29 mouse cellular contexts compared by ENCODE assay signal in genomic region chr17:87903725-87904124, GRCm38 (mm10). TPM values are rescaled to one million over a fixed set of nuclear protein-coding genes. Genes with fewer than 3 reads are reported as not detected.
DNase-seq lines count a peak whose midpoint lies in the region; ATAC-seq lines count a peak whose summit lies in the region.
"Had no signal": no experiment of that assay in that cellular context is flagged by ENCODE, and none has a peak within 500 bp of the region (broad histone marks: within the 10 kb centered on the region; RNA-seq: fewer than 3 reads in every experiment).

No protein-coding gene starts in this region.

- no peak for DNase-seq in neural tube, embryonic 10.5 days (ENCODE audit: extremely low spot score, low spot score)
- peak; percentile 37 for DNase-seq in midbrain, embryonic 14.5 days
- no peak for DNase-seq in left cerebral cortex, postnatal 4 days
- DNase-seq in heart, postnatal 10 days = no peak
- DNase-seq: adrenal gland, postnatal 25 days; cerebellum, adult 18-20 months; cerebellum, postnatal 36 days; gastrocnemius, postnatal 36 days; heart, postnatal 14 days; kidney, adult 2 months; kidney, postnatal 10 days; layer of hippocampus, postnatal 36 days; liver, embryonic 13.5 days; lung, postnatal 4 days; right cerebral cortex, postnatal 14 days; spleen, adult 18-20 months; thymus, adult 18-20 months; thymus, postnatal 4 days had no signal

- H3K4me1 ChIP-seq in forebrain, embryonic 15.5 days = peaks cover 14% of the 10 kb centered on the region
- H3K4me1 ChIP-seq in forebrain, embryonic 16.5 days (replicated peaks; ENCODE audit: control insufficient read depth, insufficient read depth, low read length) = peaks cover 3% of the 10 kb centered on the region
- no peaks in the 10 kb centered on the region for H3K4me1 ChIP-seq in neural tube, embryonic 12.5 days
- peaks cover 13% of the 10 kb centered on the region for H3K4me1 ChIP-seq in midbrain, embryonic 14.5 days (ENCODE audit: control insufficient read depth, insufficient read depth, low read length)
- H3K4me1 ChIP-seq: embryonic facial prominence, embryonic 15.5 days; heart, embryonic 10.5 days; limb, embryonic 12.5 days; liver, embryonic 13.5 days; lung, embryonic 15.5 days had no signal

- H3K9ac ChIP-seq in forebrain, embryonic 15.5 days (replicated peaks) = no peak overlapping the region
- H3K9ac ChIP-seq in forebrain, embryonic 16.5 days (replicated peaks; ENCODE audit: low read depth, low read length) = no peak overlapping the region
- H3K9ac ChIP-seq in neural tube, embryonic 12.5 days = no peak overlapping the region
- H3K9ac ChIP-seq in midbrain, embryonic 14.5 days (replicated peaks; ENCODE audit: low read length) = no peak overlapping the region
- H3K9ac ChIP-seq: embryonic facial prominence, embryonic 15.5 days; limb, embryonic 12.5 days; liver, embryonic 13.5 days; lung, embryonic 15.5 days had no signal

- H3K27me3 ChIP-seq in forebrain, embryonic 15.5 days = no peaks in the 10 kb centered on the region
- H3K27me3 ChIP-seq in forebrain, embryonic 16.5 days (replicated peaks; ENCODE audit: control insufficient read depth, insufficient read depth, low read length) = no peaks in the 10 kb centered on the region
- no peaks in the 10 kb centered on the region for H3K27me3 ChIP-seq in neural tube, embryonic 12.5 days (replicated peaks)
- no peaks in the 10 kb centered on the region for H3K27me3 ChIP-seq in midbrain, embryonic 14.5 days (ENCODE audit: control insufficient read depth, insufficient read depth, low read length)
- H3K27me3 ChIP-seq: CH12.LX; embryonic facial prominence, embryonic 15.5 days; limb, embryonic 12.5 days; liver, embryonic 13.5 days; lung, embryonic 15.5 days had no signal

- H3K4me3 ChIP-seq in forebrain, embryonic 15.5 days = no peak overlapping the region
- H3K4me3 ChIP-seq in forebrain, embryonic 16.5 days (replicated peaks; ENCODE audit: low read length) = no peak overlapping the region
- no peak overlapping the region for H3K4me3 ChIP-seq in neural tube, embryonic 12.5 days
- H3K4me3 ChIP-seq in midbrain, embryonic 14.5 days (replicated peaks; ENCODE audit: low read depth, low read length) = no peak overlapping the region
- H3K4me3 ChIP-seq: embryonic facial prominence, embryonic 15.5 days; heart, embryonic 10.5 days; layer of hippocampus, adult 2 months; limb, embryonic 12.5 days; liver, embryonic 13.5 days; lung, embryonic 15.5 days had no signal

- no peak overlapping the region for H3K4me2 ChIP-seq in forebrain, embryonic 15.5 days (replicated peaks)
- no peak overlapping the region for H3K4me2 ChIP-seq in forebrain, embryonic 16.5 days (ENCODE audit: low read length)
- no peak overlapping the region for H3K4me2 ChIP-seq in neural tube, embryonic 12.5 days (replicated peaks)
- H3K4me2 ChIP-seq in midbrain, embryonic 14.5 days (ENCODE audit: low read length) = no peak overlapping the region
- H3K4me2 ChIP-seq: embryonic facial prominence, embryonic 15.5 days; limb, embryonic 12.5 days; liver, embryonic 13.5 days; lung, embryonic 15.5 days had no signal

- WGBS in forebrain, embryonic 15.5 days = 92% methylated on average over 8 of the region's 8 CpGs
- 91% methylated on average over 8 of the region's 8 CpGs for whole genome bisulfite sequencing in forebrain, embryonic 16.5 days
- 95% methylated on average over 8 of the region's 8 CpGs for WGBS in neural tube, embryonic 12.5 days
- WGBS in midbrain, embryonic 14.5 days = 75% methylated on average over 8 of the region's 8 CpGs

- H3K36me3 ChIP-seq in forebrain, embryonic 15.5 days = no peaks in the 10 kb centered on the region
- no peaks in the 10 kb centered on the region for H3K36me3 ChIP-seq in forebrain, embryonic 16.5 days (ENCODE audit: control insufficient read depth, insufficient read depth)
- no peaks in the 10 kb centered on the region for H3K36me3 ChIP-seq in neural tube, embryonic 12.5 days
- no peaks in the 10 kb centered on the region for H3K36me3 ChIP-seq in midbrain, embryonic 14.5 days (ENCODE audit: control insufficient read depth, insufficient read depth, low read length)
- H3K36me3 ChIP-seq: embryonic facial prominence, embryonic 15.5 days; heart, embryonic 10.5 days; limb, embryonic 12.5 days; liver, embryonic 13.5 days; lung, embryonic 15.5 days had no signal

- H3K27ac ChIP-seq in forebrain, embryonic 15.5 days (replicated peaks) = peak overlapping the region; percentile 3; the same call in 1 of the 2 replicates
- no peak overlapping the region for H3K27ac ChIP-seq in forebrain, embryonic 16.5 days (ENCODE audit: low read length)
- no peak overlapping the region for H3K27ac ChIP-seq in neural tube, embryonic 12.5 days
- H3K27ac ChIP-seq in midbrain, embryonic 14.5 days (replicated peaks; ENCODE audit: low read depth, low read length) = peak overlapping the region; percentile 60
- H3K27ac ChIP-seq: embryonic facial prominence, embryonic 15.5 days; heart, embryonic 10.5 days; layer of hippocampus, adult 2 months; limb, embryonic 12.5 days; liver, embryonic 13.5 days; lung, embryonic 15.5 days had no signal

- intact Hi-C loops in left cerebral cortex, postnatal 4 days (cut with DNase I) = no loop called here
- intact Hi-C loops in heart, postnatal 10 days (cut with DNase I) = no loop called here

- H3K9me3 ChIP-seq in forebrain, embryonic 15.5 days = no peaks in the 10 kb centered on the region
- H3K9me3 ChIP-seq in forebrain, embryonic 16.5 days (ENCODE audit: control insufficient read depth, low read length) = no peaks in the 10 kb centered on the region
- H3K9me3 ChIP-seq in neural tube, embryonic 12.5 days = no peaks in the 10 kb centered on the region
- H3K9me3 ChIP-seq in midbrain, embryonic 14.5 days (ENCODE audit: control insufficient read depth, low read length) = no peaks in the 10 kb centered on the region
- H3K9me3 ChIP-seq: embryonic facial prominence, embryonic 15.5 days; heart, embryonic 10.5 days; liver, embryonic 13.5 days; lung, embryonic 15.5 days had no signal

- no peak for ATAC-seq in forebrain, embryonic 15.5 days (replicated peaks)
- no peak for ATAC-seq in forebrain, embryonic 16.5 days
- ATAC-seq in neural tube, embryonic 12.5 days (ENCODE audit: low FRiP score, low read depth) = 0 out of 2 replicates have a peak, but pooled peaks have one; percentile 29
- peak; percentile 53; the same call in 1 of the 2 replicates for ATAC-seq in midbrain, embryonic 14.5 days (ENCODE audit: low FRiP score, low TSS enrichment)

RNA-seq across cellular contexts. Expression of gene Rpl36-ps4, which starts 17.1 kb away (rescaled TPM):
- not detected in 2 replicates for polyA plus RNA-seq in forebrain, embryonic 15.5 days (2015; fragmentation: Nextera tagmentation; extraction: Ambion mirVana)
- not detected in 2 replicates for polyA plus RNA-seq in forebrain, embryonic 16.5 days (2015; fragmentation: Nextera tagmentation; extraction: Ambion mirVana)
- not detected in 2 replicates for polyA plus RNA-seq in neural tube, embryonic 12.5 days (2016; fragmentation: Nextera tagmentation; extraction: Ambion mirVana)
- not detected in 2 replicates for polyA plus RNA-seq in midbrain, embryonic 14.5 days (2014; fragmentation: Nextera tagmentation; extraction: Ambion mirVana)
- not detected for total RNA-seq in left cerebral cortex, postnatal 4 days (2021)
- total RNA-seq in heart, postnatal 10 days (2021) = not detected
- total RNA-seq: adrenal gland, postnatal 25 days; CH12.LX; gastrocnemius, postnatal 36 days; heart, postnatal 14 days; layer of hippocampus, adult 2 months; layer of hippocampus, postnatal 36 days; MEL had no signal
- polyA plus RNA-seq: embryonic facial prominence, embryonic 15.5 days; heart, embryonic 10.5 days; kidney, adult 2 months; limb, embryonic 12.5 days; liver, embryonic 13.5 days; lung, embryonic 15.5 days; neural tube, embryonic 11.5 days had no signal

Comparison
In these comparisons a context has a peak if more than half of its experiments do, and no peak if none do; other contexts are left out.
1. H3K27ac ChIP-seq: peak in forebrain, embryonic 15.5 days (single experiment) and midbrain, embryonic 14.5 days (single experiment); none in forebrain, embryonic 16.5 days (single experiment) and neural tube, embryonic 12.5 days (single experiment).
2. ATAC-seq: peak in neural tube, embryonic 12.5 days (single experiment) and midbrain, embryonic 14.5 days (single experiment); none in forebrain, embryonic 15.5 days (single experiment) and forebrain, embryonic 16.5 days (single experiment).